Mouse (Mus musculus): ENCODE data around the gene Dip2c. TPM values are rescaled to one million over a fixed set of nuclear protein-coding genes. Genes with fewer than 3 reads are reported as not detected.

Dip2c gene
- polyA plus RNA-seq (2015; fragmentation: Nextera tagmentation; extraction: Ambion mirVana): 14.0 and 14.7 TPM in 2 replicates

DNA sequence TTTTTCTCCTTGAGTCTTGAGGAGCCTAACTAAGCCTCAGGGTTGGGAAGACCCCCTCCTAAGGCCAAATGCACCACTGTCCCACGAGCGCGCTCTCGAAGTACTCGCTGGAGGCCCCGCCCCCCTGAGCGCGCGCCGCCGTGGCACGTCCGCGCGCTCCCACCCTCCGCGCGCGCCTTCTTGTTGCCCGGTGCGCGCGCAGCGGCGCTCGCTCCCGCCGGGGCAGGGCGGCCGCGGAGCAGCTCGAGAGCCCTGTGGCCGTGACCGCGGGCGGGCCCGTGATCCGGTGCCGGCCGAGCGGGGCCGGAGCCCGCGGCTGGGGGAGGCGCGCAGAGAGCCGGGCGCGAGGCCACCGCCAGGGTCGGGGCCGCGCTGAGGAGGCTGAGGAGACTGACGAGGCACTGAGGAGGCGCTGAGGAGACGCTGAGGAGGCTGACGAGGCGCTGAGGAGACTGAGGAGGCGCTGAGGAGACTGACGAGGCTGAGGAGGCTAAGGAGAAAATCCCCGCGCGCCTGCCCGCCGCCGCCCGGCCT lies at the start of gene Dip2c:
Gene Dip2c (plus strand): TSS at position 207 of the 534 bp plus-strand sequence.
- H3K27me3 ChIP-seq (replicated peaks): no peaks in the 10 kb centered on the region
- ATAC-seq (replicated peaks): peak; percentile 93
- peak within 1 kb of the TSS; percentile 90 for H3K4me3 ChIP-seq
- peak within 1 kb of the TSS; percentile 99 for H3K27ac ChIP-seq
- WGBS: under 1% methylated on average over 67 of the region's 67 CpGs
- H3K9me3 ChIP-seq: no peaks in the 10 kb centered on the region
- peak within 1 kb of the TSS; percentile 62 for H3K4me2 ChIP-seq
- no peaks in the 10 kb centered on the region for H3K36me3 ChIP-seq (replicated peaks)
- peak within 1 kb of the TSS; percentile 98 for H3K9ac ChIP-seq
- peaks cover 30% of the 10 kb centered on the region for H3K4me1 ChIP-seq

DNA sequence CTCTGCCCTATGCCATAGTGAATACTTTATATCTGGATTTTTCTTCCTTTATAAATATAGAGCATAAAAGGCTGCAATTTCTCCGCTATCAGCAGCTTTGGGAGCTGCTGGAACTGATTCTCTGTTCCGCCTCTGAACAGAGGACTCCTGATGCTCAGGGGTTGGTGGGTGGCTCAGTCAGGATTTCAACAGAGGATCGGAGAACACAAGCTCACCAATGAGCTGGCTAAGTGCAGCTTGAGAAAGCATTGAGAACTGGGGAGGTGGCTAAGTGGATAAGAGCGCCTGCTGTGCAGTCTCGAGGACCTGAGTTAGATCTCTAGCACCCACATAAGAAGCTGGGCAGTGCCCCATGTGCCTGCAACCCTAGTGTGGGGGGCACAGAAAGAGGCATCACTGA lies 49.2 kb upstream of the Dip2c start:
- H3K9ac ChIP-seq: no peak overlapping the region
- no peak overlapping the region for H3K27ac ChIP-seq
- H3K4me1 ChIP-seq: no peaks in the 10 kb centered on the region
- 74% methylated on average over 5 of the region's 5 CpGs for WGBS
- no peak for ATAC-seq (replicated peaks)
- no peak overlapping the region for H3K4me3 ChIP-seq
- H3K27me3 ChIP-seq (replicated peaks): no peaks in the 10 kb centered on the region
- H3K4me2 ChIP-seq: no peak overlapping the region
- H3K36me3 ChIP-seq (replicated peaks): no peaks in the 10 kb centered on the region
- no peaks in the 10 kb centered on the region for H3K9me3 ChIP-seq

DNA sequence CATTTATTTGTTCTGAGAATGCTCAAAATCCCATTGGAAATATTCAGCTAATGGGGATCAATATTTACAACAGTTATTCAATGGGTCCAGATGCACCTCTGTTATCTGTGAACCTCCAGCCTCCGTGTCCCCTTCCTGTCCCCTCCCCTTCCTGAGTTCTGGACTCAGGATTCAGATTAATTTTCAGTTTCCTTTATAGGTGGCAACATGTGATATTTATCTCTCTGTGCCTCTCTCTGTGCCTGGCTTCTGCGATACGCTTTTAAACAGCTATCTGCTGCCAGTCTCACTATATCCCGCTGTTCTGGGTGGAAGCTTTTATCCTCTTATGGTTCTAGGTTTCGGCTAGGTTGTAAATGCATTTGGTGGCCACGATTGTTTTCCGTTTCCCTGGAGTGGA lies 38.8 kb upstream of the Dip2c start:
- H3K9me3 ChIP-seq: no peaks in the 10 kb centered on the region
- no peak for ATAC-seq (replicated peaks)
- H3K27me3 ChIP-seq (replicated peaks): no peaks in the 10 kb centered on the region
- no peaks in the 10 kb centered on the region for H3K36me3 ChIP-seq (replicated peaks)
- no peaks in the 10 kb centered on the region for H3K4me1 ChIP-seq
- no peak overlapping the region for H3K9ac ChIP-seq
- H3K4me2 ChIP-seq: no peak overlapping the region
- no peak overlapping the region for H3K4me3 ChIP-seq
- WGBS: 91% methylated on average over 7 of the region's 7 CpGs
- no peak overlapping the region for H3K27ac ChIP-seq

DNA sequence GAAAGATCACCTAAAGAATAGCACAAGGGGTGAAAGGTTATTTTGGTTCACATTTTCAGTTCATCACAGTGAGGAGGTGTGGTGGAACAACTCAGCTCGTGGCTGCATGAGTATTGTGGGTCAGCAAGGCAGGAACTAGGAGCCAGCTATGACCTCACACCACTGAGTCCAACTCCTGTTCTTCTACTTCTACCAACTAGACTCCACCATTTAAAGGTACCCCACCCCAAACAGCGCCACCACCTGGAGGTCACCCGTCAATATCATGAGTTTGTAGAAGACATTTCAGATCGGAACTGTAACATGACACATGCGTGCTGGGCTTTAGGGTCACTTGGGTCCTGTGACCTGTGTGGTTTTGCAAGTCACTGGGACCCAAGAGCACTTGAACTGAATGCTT lies 37.2 kb upstream of the Dip2c start:
- Histone ChIP-seq H3K4me3 (no peak overlapping the region), H3K27me3 (replicated peaks) (no peaks in the 10 kb centered on the region), H3K27ac (no peak overlapping the region), H3K4me2 (no peak overlapping the region), H3K36me3 (replicated peaks) (no peaks in the 10 kb centered on the region), H3K4me1 (no peaks in the 10 kb centered on the region), H3K9ac (no peak overlapping the region), H3K9me3 (no peaks in the 10 kb centered on the region)
- no peak for ATAC-seq (replicated peaks)
- 90% methylated on average over 5 of the region's 5 CpGs for WGBS

DNA sequence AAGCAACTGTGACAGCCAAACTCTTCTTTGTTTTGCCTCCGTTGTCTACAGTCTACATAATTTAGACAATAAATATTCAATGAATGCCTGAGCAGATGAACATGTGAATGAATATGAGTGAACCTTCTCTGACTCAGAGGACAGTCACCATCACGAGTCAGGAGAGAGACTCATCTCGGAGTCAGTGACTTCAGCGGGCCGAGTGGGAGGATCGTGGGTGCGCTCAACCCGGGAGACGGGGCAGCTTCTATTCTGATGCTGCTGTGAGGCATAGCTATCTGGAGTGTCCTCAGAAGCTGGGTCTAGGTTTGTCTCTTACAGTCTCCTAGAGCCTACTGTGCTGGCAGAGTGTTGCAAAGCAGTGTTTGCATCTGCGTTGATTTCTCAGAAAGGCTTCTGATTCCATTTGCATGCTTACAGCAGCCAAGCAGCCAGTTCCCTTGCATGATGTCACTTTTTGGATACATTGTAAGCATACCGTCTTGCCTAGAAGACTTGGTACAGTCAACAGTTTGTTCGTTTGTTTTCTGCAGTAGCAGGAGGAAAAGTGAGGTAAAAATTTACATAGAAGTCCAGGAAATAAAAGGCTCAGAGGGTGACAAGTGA lies 36.6 kb upstream of the Dip2c start:
- Histone ChIP-seq H3K27ac (no peak overlapping the region), H3K9me3 (no peaks in the 10 kb centered on the region), H3K27me3 (replicated peaks) (no peaks in the 10 kb centered on the region), H3K36me3 (replicated peaks) (no peaks in the 10 kb centered on the region), H3K4me2 (no peak overlapping the region), H3K4me3 (no peak overlapping the region), H3K9ac (no peak overlapping the region), H3K4me1 (no peaks in the 10 kb centered on the region)
- ATAC-seq (replicated peaks): no peak
- 92% methylated on average over 12 of the region's 12 CpGs for WGBS

DNA sequence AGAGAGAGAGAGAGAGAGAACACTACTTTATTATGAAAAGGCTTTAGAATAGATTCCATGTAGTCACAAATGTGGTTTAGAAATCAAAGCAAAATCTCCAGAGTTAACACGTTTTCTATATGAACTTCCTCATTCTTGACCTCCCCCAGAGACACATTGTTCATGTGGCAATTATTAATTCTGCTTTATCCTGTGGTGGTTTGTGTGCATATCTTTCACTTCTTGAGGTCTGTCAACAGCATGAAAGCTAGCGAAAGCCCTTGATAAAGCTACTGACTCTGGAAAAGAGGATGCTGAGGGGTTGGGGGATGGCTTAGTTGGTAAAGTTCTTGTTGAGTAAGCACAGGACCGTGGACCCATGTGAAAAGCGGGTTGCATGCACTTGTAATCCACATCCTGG lies 14.6 kb upstream of the Dip2c start:
- no peak overlapping the region for H3K9ac ChIP-seq
- 68% methylated on average over 4 of the region's 4 CpGs for WGBS
- no peaks in the 10 kb centered on the region for H3K36me3 ChIP-seq (replicated peaks)
- no peak overlapping the region for H3K4me3 ChIP-seq
- no peak for ATAC-seq (replicated peaks)
- H3K4me2 ChIP-seq: no peak overlapping the region
- H3K9me3 ChIP-seq: no peaks in the 10 kb centered on the region
- no peaks in the 10 kb centered on the region for H3K4me1 ChIP-seq
- H3K27me3 ChIP-seq (replicated peaks): no peaks in the 10 kb centered on the region
- H3K27ac ChIP-seq: no peak overlapping the region

DNA sequence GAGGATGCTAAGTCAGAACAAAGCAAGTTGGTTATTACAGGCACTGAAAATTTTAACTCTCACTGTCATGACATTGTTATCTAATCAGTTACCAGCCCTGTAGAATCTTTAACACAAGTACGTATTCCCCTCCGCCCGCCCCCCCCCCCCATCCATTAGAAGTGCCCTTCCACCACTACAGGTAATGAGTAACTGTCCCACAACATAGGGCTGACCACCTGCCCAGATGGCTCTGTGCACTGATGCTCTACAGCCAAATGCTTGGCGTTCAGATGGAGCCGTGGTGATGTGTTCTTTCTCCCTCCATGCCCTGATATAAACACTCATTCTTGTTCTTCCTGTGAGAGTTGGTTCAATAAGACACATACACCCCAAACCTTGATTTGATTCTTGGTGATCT lies 10.8 kb upstream of the Dip2c start:
- whole genome bisulfite sequencing: 93% methylated on average over 5 of the region's 5 CpGs
- Histone ChIP-seq H3K27ac (no peak overlapping the region), H3K4me2 (no peak overlapping the region), H3K9me3 (no peaks in the 10 kb centered on the region), H3K9ac (no peak overlapping the region), H3K4me3 (no peak overlapping the region), H3K27me3 (replicated peaks) (no peaks in the 10 kb centered on the region), H3K4me1 (no peaks in the 10 kb centered on the region), H3K36me3 (replicated peaks) (no peaks in the 10 kb centered on the region)
- no peak for ATAC-seq (replicated peaks)

DNA sequence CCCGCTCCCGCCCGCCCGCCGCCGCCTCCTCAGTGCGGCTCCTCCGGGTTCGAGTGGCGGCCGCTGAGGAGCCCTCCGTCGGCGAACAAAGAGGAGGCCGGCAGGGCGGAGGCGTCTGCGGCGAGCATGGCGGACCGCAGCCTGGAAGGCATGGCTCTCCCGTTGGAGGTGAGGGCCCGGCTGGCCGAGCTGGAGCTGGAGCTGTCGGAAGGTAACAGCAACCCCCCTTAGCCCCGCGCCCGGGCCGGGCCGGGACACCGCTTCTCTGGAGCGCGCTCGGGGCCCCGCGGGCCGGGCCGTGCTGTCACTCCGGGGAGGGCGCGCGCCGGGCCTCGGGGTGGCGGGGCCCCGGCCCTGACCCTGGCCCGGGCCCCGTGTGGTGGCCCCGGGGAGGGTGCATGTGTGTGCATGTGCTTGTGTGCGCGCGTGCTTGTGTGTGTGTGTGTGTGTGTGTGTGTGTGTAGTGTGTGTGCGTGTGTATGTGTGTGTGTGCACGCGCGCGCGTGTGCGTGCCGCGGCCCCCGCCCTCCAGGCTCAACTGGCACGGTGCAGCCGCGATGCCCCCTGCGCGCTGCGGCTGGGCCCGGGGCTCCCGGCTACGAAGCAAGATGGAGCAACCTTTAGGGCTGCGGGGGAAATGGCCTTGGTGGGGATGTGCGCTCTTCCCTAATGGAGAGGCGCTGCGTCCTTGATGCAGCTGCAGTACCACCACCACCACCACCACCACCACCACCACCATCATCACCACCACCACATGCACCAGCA lies 710 bp downstream of the Dip2c start:
- 1% methylated on average over 58 of the region's 75 CpGs for WGBS
- Histone ChIP-seq H3K36me3 (replicated peaks) (no peaks in the 10 kb centered on the region), H3K27me3 (replicated peaks) (no peaks in the 10 kb centered on the region), H3K4me3 (peak overlapping the region; percentile 90), H3K4me2 (peak overlapping the region; percentile 62), H3K9me3 (no peaks in the 10 kb centered on the region), H3K4me1 (peaks cover 34% of the 10 kb centered on the region), H3K9ac (peak overlapping the region; percentile 98), H3K27ac (peak overlapping the region; percentile 99)
- ATAC-seq (replicated peaks): peak; percentile 79

DNA sequence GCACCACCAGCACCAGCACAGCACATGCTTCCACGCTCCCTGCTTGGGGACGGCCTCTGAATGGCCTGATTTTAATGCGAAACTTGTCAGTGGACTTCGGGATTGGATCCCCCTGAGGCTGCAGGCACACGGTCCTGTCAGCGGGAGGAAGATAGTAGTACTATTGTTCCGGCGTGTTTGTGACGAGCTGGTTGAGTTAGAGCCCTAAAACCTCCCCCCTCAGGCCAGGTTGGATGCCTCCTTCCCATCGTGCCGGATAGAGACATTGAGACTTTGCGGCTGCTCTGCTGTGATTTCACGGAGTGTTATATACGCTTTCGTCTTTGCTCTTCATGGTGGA lies 1.3 kb downstream of the Dip2c start:
- Histone ChIP-seq H3K27me3 (replicated peaks) (no peaks in the 10 kb centered on the region), H3K9me3 (no peaks in the 10 kb centered on the region), H3K4me3 (peak overlapping the region; percentile 90), H3K4me1 (peaks cover 34% of the 10 kb centered on the region), H3K36me3 (replicated peaks) (no peaks in the 10 kb centered on the region), H3K27ac (peak overlapping the region; percentile 99), H3K4me2 (peak overlapping the region; percentile 62), H3K9ac (peak overlapping the region; percentile 98)
- WGBS: 3% methylated on average over 15 of the region's 15 CpGs
- peak; percentile 15; the same call in 1 of the 2 replicates for ATAC-seq (replicated peaks)

DNA sequence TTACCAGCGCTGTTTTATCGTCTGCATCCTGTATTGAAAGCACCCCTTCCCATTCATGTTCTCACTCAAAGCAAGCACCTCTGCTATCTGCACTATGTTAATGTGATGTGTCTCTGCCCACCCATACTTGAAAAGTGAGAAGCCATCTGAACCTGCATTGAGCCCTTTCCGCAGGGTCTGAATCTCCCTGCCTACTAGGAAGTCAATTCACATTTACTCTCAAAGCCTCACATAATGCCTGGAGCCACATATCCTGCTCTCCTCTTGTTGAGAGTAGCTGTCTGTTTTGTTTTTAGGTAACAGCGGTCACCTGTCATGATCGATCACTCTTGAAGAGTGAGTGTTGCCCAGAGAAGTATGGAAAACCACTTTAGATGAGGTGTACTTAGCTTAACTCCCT lies 2.3 kb downstream of the Dip2c start:
- no peaks in the 10 kb centered on the region for H3K9me3 ChIP-seq
- H3K4me2 ChIP-seq: peak overlapping the region; percentile 62
- no peak for ATAC-seq (replicated peaks)
- peak overlapping the region; percentile 90 for H3K4me3 ChIP-seq
- no peaks in the 10 kb centered on the region for H3K36me3 ChIP-seq (replicated peaks)
- no peak overlapping the region for H3K27ac ChIP-seq
- 77% methylated on average over 5 of the region's 5 CpGs for WGBS
- H3K27me3 ChIP-seq (replicated peaks): no peaks in the 10 kb centered on the region
- peaks cover 39% of the 10 kb centered on the region for H3K4me1 ChIP-seq
- H3K9ac ChIP-seq: peak overlapping the region; percentile 98; the same call in 1 of the 2 replicates

DNA sequence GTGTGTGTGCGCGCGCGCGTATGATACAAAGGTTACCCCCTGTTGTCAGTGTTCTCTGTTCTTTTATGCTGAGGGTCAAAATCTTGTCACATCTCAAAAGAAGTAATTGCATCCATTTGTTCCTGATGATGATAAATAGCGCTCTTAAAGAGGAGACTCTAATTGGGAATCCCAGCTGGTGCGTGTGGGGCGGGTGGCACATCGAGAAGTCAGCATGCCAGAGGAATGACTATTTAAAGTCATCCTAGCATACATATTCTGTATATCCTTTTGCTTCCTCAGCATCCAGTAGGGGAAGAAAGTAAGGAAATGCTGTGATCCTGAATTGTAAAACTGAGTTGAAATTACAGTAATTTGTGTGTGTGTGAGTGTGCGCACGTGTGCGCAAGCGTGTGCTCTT lies 6.7 kb downstream of the Dip2c start:
- no peaks in the 10 kb centered on the region for H3K27me3 ChIP-seq (replicated peaks)
- H3K4me3 ChIP-seq: no peak overlapping the region
- WGBS: 81% methylated on average over 13 of the region's 13 CpGs
- peaks cover 37% of the 10 kb centered on the region for H3K4me1 ChIP-seq
- no peak overlapping the region for H3K27ac ChIP-seq
- no peaks in the 10 kb centered on the region for H3K9me3 ChIP-seq
- H3K36me3 ChIP-seq (replicated peaks): no peaks in the 10 kb centered on the region
- ATAC-seq (replicated peaks): no peak
- H3K4me2 ChIP-seq: no peak overlapping the region
- H3K9ac ChIP-seq: no peak overlapping the region

DNA sequence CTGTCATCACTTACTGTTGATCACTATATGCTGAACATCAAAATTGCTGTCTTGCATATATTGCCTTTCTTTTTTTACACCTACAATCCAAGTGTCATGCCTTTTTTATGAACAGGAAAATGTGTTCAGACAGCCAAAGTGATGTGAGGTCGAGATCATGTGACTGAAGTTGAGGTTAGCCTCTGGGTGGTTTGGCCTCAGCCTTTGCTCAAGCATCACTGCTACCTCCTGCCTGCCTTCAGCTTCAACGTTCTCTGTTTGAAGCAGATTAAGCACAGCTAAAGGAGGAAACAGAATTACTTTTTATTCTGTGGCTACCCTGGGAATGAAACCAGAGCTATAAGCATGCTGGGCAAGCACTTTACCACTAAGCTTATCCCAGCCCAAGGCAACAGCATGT lies 13.6 kb downstream of the Dip2c start:
- peak; percentile 46 for ATAC-seq (replicated peaks)

DNA sequence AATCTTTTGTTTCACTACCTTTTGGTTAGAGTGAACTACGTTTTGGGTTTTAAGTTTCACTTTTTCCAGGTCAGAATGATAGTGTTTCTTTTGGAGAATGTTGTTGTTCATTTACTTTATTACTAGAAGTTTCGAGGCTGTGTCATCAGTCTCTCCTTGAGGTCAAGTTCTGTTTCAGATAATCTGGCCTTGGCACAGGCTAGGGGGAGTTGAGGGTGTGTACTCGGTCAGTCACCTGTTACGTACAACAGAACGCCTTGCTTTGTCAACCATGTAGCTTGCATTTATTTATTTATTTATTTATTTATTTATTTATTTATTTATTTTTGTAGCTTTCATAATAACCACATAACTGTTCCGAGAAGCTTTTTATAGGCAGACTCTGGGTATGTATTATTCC lies 20.0 kb downstream of the Dip2c start:
- no peak overlapping the region for H3K4me3 ChIP-seq
- H3K9me3 ChIP-seq: no peaks in the 10 kb centered on the region
- no peak overlapping the region for H3K4me2 ChIP-seq
- H3K4me1 ChIP-seq: 0 out of 2 replicates have a peak, but pooled peaks cover 3% of the 10 kb centered on the region
- H3K27me3 ChIP-seq (replicated peaks): no peaks in the 10 kb centered on the region
- WGBS: 85% methylated on average over 6 of the region's 6 CpGs
- H3K27ac ChIP-seq: no peak overlapping the region
- no peak for ATAC-seq (replicated peaks)
- no peaks in the 10 kb centered on the region for H3K36me3 ChIP-seq (replicated peaks)
- no peak overlapping the region for H3K9ac ChIP-seq

More for the DNA sequence above, 13.6 kb downstream of the Dip2c start:
- WGBS: 35% methylated on average over 2 of the region's 2 CpGs
- no peak overlapping the region for H3K9ac ChIP-seq
- no peak overlapping the region for H3K27ac ChIP-seq
- peaks cover 15% of the 10 kb centered on the region for H3K4me1 ChIP-seq
- H3K27me3 ChIP-seq (replicated peaks): no peaks in the 10 kb centered on the region
- no peaks in the 10 kb centered on the region for H3K9me3 ChIP-seq
- H3K4me2 ChIP-seq: no peak overlapping the region
- no peak overlapping the region for H3K4me3 ChIP-seq
- H3K36me3 ChIP-seq (replicated peaks): no peaks in the 10 kb centered on the region
